Mouse (Mus musculus) central nervous system, embryonic 14 days (tissue): Measurements from ENCODE around the gene Gm13889. TPM values are rescaled to one million over a fixed set of nuclear protein-coding genes. Genes with fewer than 3 reads are reported as not detected.

Experiments used
- polyA plus RNA-seq: library from polyadenylated mRNA; depleted of rRNA; stranded (reverse); fragments of >200 nt; gene quantifications from 2 replicates; pipeline ENCODE4 v1.2.3, GENCODE M21; 2012; rRNA removed

Gm13889 gene
- polyA plus RNA-seq, result 29.7 and 47.7 TPM in 2 replicates

GRCm38 (mm10) chr2:93956908-93957784 lies at the start of gene Gm13889:
Gene Gm13889 (minus strand): TSS chr2:93957201.

GRCm38 (mm10) chr2:93996254-93996653 lies 39.3 kb upstream of the Gm13889 start, which contains the start of gene Gm27027:
Gene Gm27027 (minus strand): TSS chr2:93996354.

Other genes with a start within 250 kb of the Gm13889 start
- gene Ext2, start 134.6 kb downstream of the Gm13889 start, polyA plus RNA-seq, result 41.7 and 51.9 TPM in 2 replicates
- 26.8 and 27.5 TPM in 2 replicates for gene Accs, start 107.3 kb downstream of the Gm13889 start, polyA plus RNA-seq
- gene Accsl, start 88.0 kb downstream of the Gm13889 start, polyA plus RNA-seq, result 0.45 and 0.55 TPM in 2 replicates
- gene Gm27027, start 39.2 kb upstream of the Gm13889 start, polyA plus RNA-seq, result 0.23 TPM in 1 of 2 replicates, not detected in the other
- gene Alkbh3, start 53.6 kb upstream of the Gm13889 start, polyA plus RNA-seq, result 56.4 and 63.1 TPM in 2 replicates
- gene Hsd17b12, start 200.8 kb upstream of the Gm13889 start, polyA plus RNA-seq, result 73.5 and 83.1 TPM in 2 replicates